Mouse (Mus musculus): Measurements from ENCODE around the gene Acat2. TPM values are rescaled to one million over a fixed set of nuclear protein-coding genes. Genes with fewer than 3 reads are reported as not detected.

Gene Acat2
- polyA plus RNA-seq, 1 experiment = 7.9 TPM

GRCm38 (mm10) chr17:12916588-12917380, 43.8 kb downstream of the Acat2 start:
- no peaks in the 10 kb centered on the region for H3K27me3 ChIP-seq (ENCODE audit: control insufficient read depth, insufficient read depth, low read length)
- H3K27ac ChIP-seq (ENCODE audit: insufficient read depth, low read depth, low read length) = peak overlapping the region; percentile 80
- peaks cover 36% of the 10 kb centered on the region for H3K36me3 ChIP-seq (ENCODE audit: control insufficient read depth, insufficient read depth, low read length)
- H3K4me3 ChIP-seq (ENCODE audit: low read depth, low read length) = peak overlapping the region; percentile 83
- H3K4me1 ChIP-seq (ENCODE audit: control insufficient read depth, insufficient read depth, insufficient read length, low read length) = no peaks in the 10 kb centered on the region
- no peak for TF ChIP-seq POLR2A (IDR thresholded peaks at IDR 0.05; ENCODE audit: low read depth, low read length)
- TF ChIP-seq CTCF (IDR thresholded peaks at IDR 0.05; ENCODE audit: extremely low read depth, insufficient read length, insufficient replicate concordance, low read depth, low read length) = no peak
- WGBS = under 1% methylated on average over 40 of the region's 40 CpGs

DNA sequence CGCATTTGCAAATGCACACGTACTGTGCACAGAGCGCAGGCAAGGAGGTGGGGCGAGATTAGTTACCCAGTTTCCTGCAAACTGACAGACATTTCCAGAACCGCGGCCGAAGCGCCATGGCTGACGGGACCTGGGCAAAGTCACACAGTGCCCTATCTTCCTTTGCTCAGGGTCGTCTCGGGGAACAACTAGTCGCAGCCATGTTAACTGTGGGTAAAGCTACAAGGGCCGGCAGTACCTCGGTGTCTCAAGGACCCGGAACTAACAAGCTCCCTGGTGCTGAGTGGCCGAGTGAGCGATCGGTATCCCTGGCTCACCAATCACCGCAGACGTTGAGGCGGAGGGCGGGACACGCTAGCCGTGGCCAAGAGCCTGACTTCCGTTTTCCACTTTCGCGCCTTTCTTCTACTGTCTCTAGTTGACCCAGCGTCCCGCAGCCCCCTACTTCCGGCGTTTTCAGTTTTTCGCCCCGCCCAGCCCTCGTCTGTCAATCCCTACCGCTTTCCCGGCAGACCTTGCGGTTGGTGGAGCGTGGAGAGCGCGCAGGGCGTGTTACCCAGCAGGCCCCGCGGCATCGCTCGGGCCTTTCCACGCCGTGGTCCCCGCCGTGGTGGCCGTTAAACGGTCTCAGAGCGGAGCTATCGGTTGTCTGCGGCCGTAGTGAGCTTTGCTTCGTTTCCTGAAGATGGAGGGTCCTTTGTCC, 44.5 kb downstream of the Acat2 start, which contains the start of gene Mrpl18:
Gene Mrpl18, minus strand, starts transcription at position 465 of the 703 bp plus-strand sequence.
- Histone ChIP-seq H3K4me3 (ENCODE audit: low read depth, low read length) (peak within 1 kb of the TSS; percentile 83), H3K36me3 (ENCODE audit: control insufficient read depth, insufficient read depth, low read length) (peaks cover 38% of the 10 kb centered on the region), H3K27me3 (ENCODE audit: control insufficient read depth, insufficient read depth, low read length) (no peaks in the 10 kb centered on the region), H3K27ac (ENCODE audit: insufficient read depth, low read depth, low read length) (peak within 1 kb of the TSS; percentile 80), H3K4me1 (ENCODE audit: control insufficient read depth, insufficient read depth, insufficient read length, low read length) (no peaks in the 10 kb centered on the region)
- WGBS = under 1% methylated on average over 56 of the region's 56 CpGs
- TF ChIP-seq CTCF (IDR thresholded peaks at IDR 0.05; ENCODE audit: extremely low read depth, insufficient read length, insufficient replicate concordance, low read depth, low read length) (no peak), POLR2A (IDR thresholded peaks at IDR 0.05; ENCODE audit: low read depth, low read length) (peak; percentile 60)

DNA sequence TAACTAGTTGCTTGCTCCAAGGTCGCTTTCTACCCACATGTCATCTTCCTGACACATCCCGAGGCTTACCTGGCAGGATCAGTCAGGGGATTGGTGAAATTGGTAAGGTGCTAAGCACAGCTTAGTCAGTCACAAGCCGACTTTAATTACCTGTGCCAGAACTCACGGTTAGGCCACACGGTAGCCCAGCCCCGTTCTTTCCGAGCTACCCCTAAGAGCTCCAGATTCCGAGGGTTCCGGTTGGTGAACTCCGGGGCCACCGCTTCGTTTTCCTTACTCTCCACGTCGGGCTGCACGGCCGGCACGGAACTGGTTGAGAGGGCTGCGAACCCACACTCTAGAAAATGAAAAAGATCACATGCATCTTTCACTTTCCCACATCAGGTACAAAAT, 45.1 kb downstream of the Acat2 start, which contains the start of gene Tcp1:
Gene Tcp1, plus strand, starts transcription at position 214 of the 393 bp plus-strand sequence.
- TF ChIP-seq POLR2A (IDR thresholded peaks at IDR 0.05; ENCODE audit: low read depth, low read length) = no peak
- TF ChIP-seq CTCF (IDR thresholded peaks at IDR 0.05; ENCODE audit: extremely low read depth, insufficient read length, insufficient replicate concordance, low read depth, low read length) = no peak
- no peaks in the 10 kb centered on the region for H3K27me3 ChIP-seq (ENCODE audit: control insufficient read depth, insufficient read depth, low read length)
- peak within 1 kb of the TSS; percentile 83 for H3K4me3 ChIP-seq (ENCODE audit: low read depth, low read length)
- H3K27ac ChIP-seq (ENCODE audit: insufficient read depth, low read depth, low read length) = peak within 1 kb of the TSS; percentile 80
- H3K4me1 ChIP-seq (ENCODE audit: control insufficient read depth, insufficient read depth, insufficient read length, low read length) = no peaks in the 10 kb centered on the region
- 1% methylated on average over 18 of the region's 18 CpGs for WGBS
- peaks cover 40% of the 10 kb centered on the region for H3K36me3 ChIP-seq (ENCODE audit: control insufficient read depth, insufficient read depth, low read length)

DNA sequence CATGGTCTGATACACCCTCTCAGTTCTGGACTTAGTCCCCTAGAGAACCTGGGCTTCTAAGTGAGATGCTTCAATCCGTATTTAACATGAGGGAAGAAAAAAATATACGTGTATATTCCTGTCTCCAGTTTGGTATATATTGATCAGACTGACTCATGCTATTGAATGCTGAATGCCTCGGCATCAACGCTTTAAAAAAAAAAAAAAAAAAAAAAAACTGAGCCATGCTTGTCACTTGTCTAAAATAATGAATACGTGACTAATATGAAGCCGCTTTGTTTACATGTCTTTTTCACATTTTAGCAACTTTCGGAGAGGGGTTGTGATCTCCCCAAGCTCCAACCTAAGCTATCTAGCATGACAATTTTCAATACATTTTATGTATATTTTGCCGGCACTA, 50.2 kb downstream of the Acat2 start:
- Histone ChIP-seq H3K4me3 (ENCODE audit: low read depth, low read length) (no peak overlapping the region), H3K27me3 (ENCODE audit: control insufficient read depth, insufficient read depth, low read length) (no peaks in the 10 kb centered on the region), H3K4me1 (ENCODE audit: control insufficient read depth, insufficient read depth, insufficient read length, low read length) (no peaks in the 10 kb centered on the region), H3K36me3 (ENCODE audit: control insufficient read depth, insufficient read depth, low read length) (peaks cover 42% of the 10 kb centered on the region), H3K27ac (ENCODE audit: insufficient read depth, low read depth, low read length) (no peak overlapping the region)
- TF ChIP-seq POLR2A (IDR thresholded peaks at IDR 0.05; ENCODE audit: low read depth, low read length) (no peak), CTCF (IDR thresholded peaks at IDR 0.05; ENCODE audit: extremely low read depth, insufficient read length, insufficient replicate concordance, low read depth, low read length) (no peak)
- 81% methylated on average over 8 of the region's 8 CpGs for WGBS

- H3K36me3 ChIP-seq (ENCODE audit: control insufficient read depth, insufficient read depth, low read length) = peaks cover 46% of the 10 kb centered on the region
- WGBS = 87% methylated on average over 35 of the region's 35 CpGs
Observed at GRCm38 (mm10) chr17:12909361-12910280, 50.9 kb downstream of the Acat2 start, which contains the start of gene Pnldc1. TSS of gene Pnldc1 (minus strand) at chr17:12910230.

DNA sequence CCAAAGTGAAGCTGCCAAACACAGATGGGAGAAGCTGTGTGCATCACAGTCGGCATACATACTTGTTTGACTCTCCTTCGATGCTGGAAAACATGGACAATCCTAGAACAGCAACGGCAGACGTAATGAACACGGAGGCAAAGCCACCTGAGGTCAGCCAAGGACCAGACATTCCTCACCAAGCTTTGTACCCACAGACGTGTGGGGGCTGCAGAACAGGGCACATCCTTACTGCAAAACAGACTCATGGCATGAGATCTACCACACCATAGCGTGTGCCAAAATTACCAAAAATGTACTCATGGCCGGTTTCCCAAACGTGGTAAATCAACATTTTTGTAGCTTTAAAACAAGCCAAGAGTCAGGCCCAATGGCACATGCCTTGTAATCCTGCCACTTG, 54.1 kb downstream of the Acat2 start:
- H3K4me3 ChIP-seq (ENCODE audit: low read depth, low read length) = no peak overlapping the region
- no peak for TF ChIP-seq POLR2A (IDR thresholded peaks at IDR 0.05; ENCODE audit: low read depth, low read length)
- no peak for TF ChIP-seq CTCF (IDR thresholded peaks at IDR 0.05; ENCODE audit: extremely low read depth, insufficient read length, insufficient replicate concordance, low read depth, low read length)
- H3K27me3 ChIP-seq (ENCODE audit: control insufficient read depth, insufficient read depth, low read length) = no peaks in the 10 kb centered on the region
- no peaks in the 10 kb centered on the region for H3K4me1 ChIP-seq (ENCODE audit: control insufficient read depth, insufficient read depth, insufficient read length, low read length)
- H3K27ac ChIP-seq (ENCODE audit: insufficient read depth, low read depth, low read length) = no peak overlapping the region
- H3K36me3 ChIP-seq (ENCODE audit: control insufficient read depth, insufficient read depth, low read length) = peaks cover 28% of the 10 kb centered on the region
- WGBS = 91% methylated on average over 9 of the region's 9 CpGs

More at GRCm38 (mm10) chr17:12909361-12910280, 50.9 kb downstream of the Acat2 start, which contains the start of gene Pnldc1:
- Histone ChIP-seq H3K27ac (ENCODE audit: insufficient read depth, low read depth, low read length) (no peak within 1 kb of the TSS), H3K27me3 (ENCODE audit: control insufficient read depth, insufficient read depth, low read length) (no peaks in the 10 kb centered on the region), H3K4me1 (ENCODE audit: control insufficient read depth, insufficient read depth, insufficient read length, low read length) (no peaks in the 10 kb centered on the region), H3K4me3 (ENCODE audit: low read depth, low read length) (no peak within 1 kb of the TSS)
- TF ChIP-seq POLR2A (IDR thresholded peaks at IDR 0.05; ENCODE audit: low read depth, low read length) (no peak), CTCF (IDR thresholded peaks at IDR 0.05; ENCODE audit: extremely low read depth, insufficient read length, insufficient replicate concordance, low read depth, low read length) (no peak)
